Mouse (Mus musculus) heart, embryonic 16.5 days (tissue): ENCODE data around the gene Hydin. TPM values are rescaled to one million over a fixed set of nuclear protein-coding genes. Genes with fewer than 3 reads are reported as not detected.

Source experiments
- ATAC-seq: fragments of 200-750 bp; cut with Nextera tagmentation; replicated peaks from 2 replicates; pipeline ENCODE4 v1.8.0; 2017; ENCODE audit warnings: moderate number of reproducible peaks; ENCODE audit not compliant: insufficient read depth, low FRiP score; ENCODE audit errors: extremely low read depth
- H3K27ac ChIP-seq: fragments of 300-500 bp; sonication (generic); 2 replicates; pipeline ENCODE4 v1.5.1; 2014; ENCODE audit warnings: mild to moderate bottlenecking, low read length, control low read depth, moderate library complexity
- H3K27me3 ChIP-seq: fragments of 300-500 bp; sonication (generic); 2 replicates; pipeline ENCODE4 v1.6.1; 2014; ENCODE audit warnings: low read length, mixed read lengths; ENCODE audit not compliant: control insufficient read depth, insufficient read depth
- H3K36me3 ChIP-seq: fragments of 300-500 bp; sonication (generic); 2 replicates; pipeline ENCODE4 v1.6.1; 2014; ENCODE audit not compliant: control insufficient read depth, insufficient read depth
- H3K4me1 ChIP-seq: fragments of 300-500 bp; sonication (generic); 2 replicates; pipeline ENCODE4 v1.6.1; 2014; ENCODE audit warnings: low read length, mixed read lengths; ENCODE audit not compliant: control insufficient read depth, insufficient read depth
- H3K4me2 ChIP-seq: fragments of 300-500 bp; sonication (generic); 2 replicates; pipeline ENCODE4 v1.6.1; 2014; ENCODE audit warnings: low read depth, mild to moderate bottlenecking, control low read depth, low read length
- H3K4me3 ChIP-seq: fragments of 300-500 bp; sonication (generic); 2 replicates; pipeline ENCODE4 v1.5.1; 2014; ENCODE audit warnings: mild to moderate bottlenecking, control low read depth, low read length
- H3K9ac ChIP-seq: fragments of 300-500 bp; sonication (generic); 2 replicates; pipeline ENCODE4 v1.6.1; 2014; ENCODE audit warnings: low read length, control low read depth
- H3K9me3 ChIP-seq: fragments of 300-500 bp; sonication (generic); replicated peaks from 2 replicates; pipeline ENCODE4 v1.6.1; 2016; ENCODE audit warnings: low read length; ENCODE audit not compliant: control insufficient read depth
- WGBS: fragments of 180-500 bp; shearing (Covaris S2); extraction: QIAGEN DNeasy Blood & Tissue Kit; methylation state at CpG from one replicate; pipeline ENCODE4 v1.1.7; 2014; 5-methylcytosine and 5-hydroxymethylcytosine counted together
- polyA plus RNA-seq: library from polyadenylated mRNA; unstranded; fragments of >200 nt; fragmentation: Nextera tagmentation; extraction: Ambion mirVana; gene quantifications from 2 replicates; pipeline ENCODE4 v1.2.1, GENCODE M21; 2015

Gene Hydin
- polyA plus RNA-seq, 1 experiment from 2014 or later: 0.11 TPM

GRCm38 (mm10) chr8:110479401-110479800 lies 212.6 kb downstream of the Hydin start:
- Histone ChIP-seq H3K27me3 (no peaks in the 10 kb centered on the region), H3K4me3 (no peak overlapping the region), H3K4me1 (no peaks in the 10 kb centered on the region), H3K9ac (no peak overlapping the region), H3K36me3 (no peaks in the 10 kb centered on the region), H3K4me2 (no peak overlapping the region), H3K27ac (no peak overlapping the region), H3K9me3 (no peaks in the 10 kb centered on the region)
- WGBS: 53% methylated on average over 12 of the region's 12 CpGs
- no peak for ATAC-seq

DNA sequence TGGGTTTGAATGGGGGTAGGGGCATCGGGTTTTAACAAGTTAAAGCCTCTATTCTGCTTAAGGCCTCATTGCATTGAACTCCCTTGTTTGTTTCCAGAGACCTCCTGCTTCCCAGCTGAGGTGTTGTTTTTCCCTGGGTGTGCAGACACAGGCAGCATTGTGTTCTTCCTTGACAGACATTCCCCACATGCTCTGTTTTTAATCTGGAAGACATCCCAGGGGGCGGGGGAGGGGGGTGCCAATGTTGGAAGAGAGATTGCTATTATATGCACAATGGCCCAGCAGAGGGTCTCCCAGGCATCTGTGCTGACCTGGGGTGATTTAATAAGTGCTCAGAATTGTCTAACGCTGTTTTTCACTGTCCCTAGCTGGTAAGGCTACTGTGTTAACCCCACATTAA lies 215.5 kb downstream of the Hydin start:
- Histone ChIP-seq H3K36me3 (no peaks in the 10 kb centered on the region), H3K27me3 (no peaks in the 10 kb centered on the region), H3K27ac (no peak overlapping the region), H3K9me3 (no peaks in the 10 kb centered on the region), H3K9ac (no peak overlapping the region), H3K4me1 (no peaks in the 10 kb centered on the region), H3K4me2 (no peak overlapping the region), H3K4me3 (no peak overlapping the region)
- 21% methylated on average over 3 of the region's 3 CpGs for WGBS
- ATAC-seq: no peak

- H3K36me3 ChIP-seq: no peaks in the 10 kb centered on the region
- no peak for ATAC-seq
- WGBS: 88% methylated on average over 13 of the region's 13 CpGs
- no peaks in the 10 kb centered on the region for H3K4me1 ChIP-seq
- H3K27me3 ChIP-seq: no peaks in the 10 kb centered on the region
- no peak overlapping the region for H3K9ac ChIP-seq
- H3K9me3 ChIP-seq: peaks cover 2% of the 10 kb centered on the region; the same call in 1 of the 2 replicates
- no peak overlapping the region for H3K4me3 ChIP-seq
- no peak overlapping the region for H3K4me2 ChIP-seq
- H3K27ac ChIP-seq: no peak overlapping the region
Observed at GRCm38 (mm10) chr8:110485234-110485633, 218.5 kb downstream of the Hydin start.

DNA sequence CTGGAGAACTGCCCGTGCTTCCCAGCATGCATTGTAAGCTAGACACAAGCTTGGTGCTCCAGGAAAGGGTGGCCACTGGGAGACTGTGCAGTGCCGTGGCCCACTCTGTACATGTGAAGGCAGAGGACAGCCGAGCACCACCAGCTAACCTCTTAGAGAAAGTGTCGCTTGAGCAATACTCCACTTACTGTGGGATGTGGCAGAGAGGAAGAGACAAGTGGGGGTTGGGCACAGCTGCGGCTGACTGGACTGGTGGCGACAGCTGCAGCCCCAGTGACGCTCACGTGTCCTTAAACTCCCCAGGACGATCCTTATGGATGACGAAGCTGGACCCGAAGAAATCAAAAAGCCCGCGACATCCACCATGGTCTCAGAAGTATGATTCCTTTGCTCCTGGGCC lies 219.2 kb downstream of the Hydin start:
- H3K9ac ChIP-seq: no peak overlapping the region
- H3K9me3 ChIP-seq: peaks cover 2% of the 10 kb centered on the region; the same call in 1 of the 2 replicates
- H3K4me1 ChIP-seq: no peaks in the 10 kb centered on the region
- no peak overlapping the region for H3K4me2 ChIP-seq
- H3K36me3 ChIP-seq: no peaks in the 10 kb centered on the region
- H3K27me3 ChIP-seq: no peaks in the 10 kb centered on the region
- no peak overlapping the region for H3K27ac ChIP-seq
- no peak for ATAC-seq
- WGBS: 61% methylated on average over 13 of the region's 13 CpGs
- no peak overlapping the region for H3K4me3 ChIP-seq

DNA sequence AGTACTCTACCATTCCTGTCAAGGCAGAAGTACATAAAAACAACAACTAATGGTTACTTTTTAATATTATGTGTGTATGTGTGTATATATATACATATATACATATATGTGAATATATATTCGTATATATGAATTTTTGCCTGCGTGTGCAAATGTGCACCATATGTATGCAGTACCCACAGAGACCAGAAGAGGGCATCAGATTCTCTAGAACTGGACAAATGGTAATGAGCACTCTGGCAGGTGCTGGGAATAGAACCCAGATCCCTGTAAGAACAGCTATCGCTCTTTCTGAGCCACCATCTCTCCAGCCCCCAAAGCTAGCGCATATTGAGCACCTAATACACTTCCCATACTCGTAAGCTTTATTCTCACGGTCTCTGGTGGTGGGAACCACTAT lies 220.9 kb downstream of the Hydin start:
- H3K27me3 ChIP-seq: no peaks in the 10 kb centered on the region
- H3K27ac ChIP-seq: no peak overlapping the region
- no peaks in the 10 kb centered on the region for H3K4me1 ChIP-seq
- H3K9ac ChIP-seq: no peak overlapping the region
- H3K9me3 ChIP-seq: peaks cover 2% of the 10 kb centered on the region; the same call in 1 of the 2 replicates
- no peak overlapping the region for H3K4me3 ChIP-seq
- H3K4me2 ChIP-seq: no peak overlapping the region
- no peaks in the 10 kb centered on the region for H3K36me3 ChIP-seq
- ATAC-seq: no peak
- WGBS: 91% methylated on average over 6 of the region's 6 CpGs

GRCm38 (mm10) chr8:110489344-110489743 lies 222.6 kb downstream of the Hydin start:
- 72% methylated on average over 4 of the region's 4 CpGs for WGBS
- H3K27me3 ChIP-seq: no peaks in the 10 kb centered on the region
- no peaks in the 10 kb centered on the region for H3K4me1 ChIP-seq
- H3K36me3 ChIP-seq: no peaks in the 10 kb centered on the region
- no peak overlapping the region for H3K27ac ChIP-seq
- no peak overlapping the region for H3K4me2 ChIP-seq
- H3K9ac ChIP-seq: no peak overlapping the region
- ATAC-seq: no peak
- H3K9me3 ChIP-seq: peaks cover 2% of the 10 kb centered on the region; the same call in 1 of the 2 replicates
- H3K4me3 ChIP-seq: no peak overlapping the region

GRCm38 (mm10) chr8:110491118-110491517 lies 224.3 kb downstream of the Hydin start:
- ATAC-seq: no peak
- WGBS: 81% methylated on average over 5 of the region's 5 CpGs
- H3K4me1 ChIP-seq: no peaks in the 10 kb centered on the region
- H3K27ac ChIP-seq: no peak overlapping the region
- H3K4me2 ChIP-seq: no peak overlapping the region
- peaks cover 2% of the 10 kb centered on the region; the same call in 1 of the 2 replicates for H3K9me3 ChIP-seq
- H3K9ac ChIP-seq: no peak overlapping the region
- no peaks in the 10 kb centered on the region for H3K27me3 ChIP-seq
- no peaks in the 10 kb centered on the region for H3K36me3 ChIP-seq
- no peak overlapping the region for H3K4me3 ChIP-seq

DNA sequence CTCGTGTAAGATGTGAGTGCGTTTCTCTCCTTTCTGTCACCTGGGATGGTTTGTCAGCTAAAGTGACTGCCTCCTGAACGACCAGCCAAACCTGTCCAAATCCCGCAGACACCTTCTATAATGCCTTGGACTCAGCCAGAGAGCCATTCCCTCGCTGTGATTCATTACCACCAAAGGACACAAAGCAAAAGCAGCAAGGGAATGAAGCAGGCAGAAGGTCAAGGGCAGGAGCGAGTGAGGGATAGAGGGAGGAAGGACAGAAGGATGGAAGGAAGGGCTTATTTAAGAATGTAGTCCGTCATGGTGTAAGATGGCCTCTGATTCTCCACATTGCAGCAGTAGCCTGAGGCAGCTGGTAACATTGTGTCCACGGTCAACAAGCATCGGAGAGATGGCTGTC lies 229.5 kb downstream of the Hydin start:
- 75% methylated on average over 9 of the region's 9 CpGs for WGBS
- H3K9ac ChIP-seq: no peak overlapping the region
- H3K27ac ChIP-seq: no peak overlapping the region
- H3K27me3 ChIP-seq: no peaks in the 10 kb centered on the region
- no peaks in the 10 kb centered on the region for H3K36me3 ChIP-seq
- H3K9me3 ChIP-seq: no peaks in the 10 kb centered on the region
- H3K4me2 ChIP-seq: no peak overlapping the region
- no peaks in the 10 kb centered on the region for H3K4me1 ChIP-seq
- H3K4me3 ChIP-seq: no peak overlapping the region
- no peak for ATAC-seq

- no peak for ATAC-seq
- Histone ChIP-seq H3K4me1 (no peaks in the 10 kb centered on the region), H3K4me2 (no peak overlapping the region), H3K9me3 (no peaks in the 10 kb centered on the region), H3K9ac (no peak overlapping the region), H3K4me3 (no peak overlapping the region), H3K27me3 (0 out of 2 replicates have a peak, but pooled peaks cover 5% of the 10 kb centered on the region), H3K36me3 (no peaks in the 10 kb centered on the region), H3K27ac (no peak overlapping the region)
- 25% methylated on average over 10 of the region's 10 CpGs for WGBS
Observed at GRCm38 (mm10) chr8:110500253-110500652, 233.5 kb downstream of the Hydin start.
